Comparison of ENCODE assay signal across 14 mouse cellular contexts in the genomic region with DNA sequence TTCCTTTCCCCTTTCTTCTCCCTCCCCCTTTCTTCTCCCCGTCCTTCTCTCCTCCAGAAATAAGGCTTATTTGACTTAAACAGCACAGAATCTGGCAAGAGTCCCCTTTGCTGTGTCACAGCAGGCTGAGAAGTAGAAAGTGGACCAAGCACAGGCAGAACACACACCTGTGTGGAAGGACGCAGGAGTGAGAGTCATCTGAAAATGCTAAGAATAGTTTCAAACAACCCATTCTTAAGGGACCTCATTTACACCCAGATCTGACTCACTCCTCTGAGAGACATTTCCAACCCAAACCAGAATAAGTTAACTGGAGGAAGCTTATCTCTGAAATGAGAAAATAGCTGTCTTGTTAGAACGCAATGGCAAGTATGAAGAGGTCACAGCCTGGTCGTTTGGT.
"Had no signal": no experiment of that assay in that cellular context is flagged by ENCODE, and none has a peak within 500 bp of the region (broad histone marks: within the 10 kb centered on the region; RNA-seq: fewer than 3 reads in every experiment).

No protein-coding gene starts in this region.

- H3K9ac ChIP-seq: liver, embryonic 12.5 days; liver, embryonic 15.5 days; lung, embryonic 15.5 days had no signal

- ATAC-seq: inflammation-experienced regulatory T-cells, adult 6 months; intestine, embryonic 16.5 days; liver, embryonic 12.5 days had no signal

- H3K36me3 ChIP-seq: liver, embryonic 12.5 days; liver, embryonic 15.5 days; lung, embryonic 15.5 days; midbrain, embryonic 10.5 days had no signal

- DNase-seq: kidney, adult 18-20 months; lung, adult 18-20 months; lung, postnatal 10 days; lung, postnatal 36 days; midbrain, embryonic 14.5 days; thymus, postnatal 25 days had no signal

- H3K9me3 ChIP-seq: liver, embryonic 12.5 days; liver, embryonic 15.5 days; lung, embryonic 15.5 days; midbrain, embryonic 10.5 days had no signal

- H3K4me2 ChIP-seq: liver, embryonic 12.5 days; liver, embryonic 15.5 days; lung, embryonic 15.5 days had no signal

- H3K4me1 ChIP-seq: liver, embryonic 12.5 days; liver, embryonic 15.5 days; lung, embryonic 15.5 days; megakaryocyte, embryonic 14.5 days; midbrain, embryonic 10.5 days had no signal

- H3K27ac ChIP-seq: liver, embryonic 12.5 days; liver, embryonic 15.5 days; lung, embryonic 15.5 days; midbrain, embryonic 10.5 days; stomach, postnatal 0 days had no signal

- H3K27me3 ChIP-seq: liver, embryonic 12.5 days; liver, embryonic 15.5 days; lung, embryonic 15.5 days; megakaryocyte, embryonic 14.5 days had no signal

- H3K4me3 ChIP-seq: liver, embryonic 12.5 days; liver, embryonic 15.5 days; lung, embryonic 15.5 days; megakaryocyte, embryonic 14.5 days; midbrain, embryonic 10.5 days had no signal
